Mouse (Mus musculus) left cerebral cortex, adult 9 months (tissue): ENCODE measurements around the gene Vat1.
A peak's percentile ranks its signal among the peaks of the same experiment; 100 is the strongest.
"Not testable (repeated sequence)": the region's sequence is repeated elsewhere in the genome, so short reads cannot be mapped to it uniquely, and the experiment has no call there.

Experiments
- DNase-seq, 2 experiments: peaks; one replicate each; pipeline ENCODE4 v3.0.0; 2022; ENCODE audit warnings: low spot score in 2 of 2

Gene Vat1

GRCm38 (mm10) chr11:101465869-101466551 lies at the start of gene Vat1:
Vat1 (minus strand) TSS chr11:101466230.
- peak in 1 of 2 experiments; percentile 46 for DNase-seq

GRCm38 (mm10) chr11:101507090-101507489 lies 41.1 kb upstream of the Vat1 start:
- DNase-seq, result no peak

GRCm38 (mm10) chr11:101506269-101506780 lies 40.3 kb upstream of the Vat1 start:
- no peak for DNase-seq

- no peak for DNase-seq
Measured at GRCm38 (mm10) chr11:101486126-101486525, 20.1 kb upstream of the Vat1 start.

GRCm38 (mm10) chr11:101485509-101486028 lies 19.5 kb upstream of the Vat1 start:
- DNase-seq, result no peak

GRCm38 (mm10) chr11:101484814-101485213 lies 18.8 kb upstream of the Vat1 start:
- DNase-seq, result no peak

- DNase-seq, result no peak
Measured at GRCm38 (mm10) chr11:101484245-101484644, 18.2 kb upstream of the Vat1 start.

- no peak for DNase-seq
Measured at GRCm38 (mm10) chr11:101483804-101484203, 17.8 kb upstream of the Vat1 start.

- no peak for DNase-seq
Measured at GRCm38 (mm10) chr11:101480912-101481311, 14.9 kb upstream of the Vat1 start.

- DNase-seq, result peak in 1 of 2 experiments; percentile 24
Measured at GRCm38 (mm10) chr11:101479171-101479635, 13.2 kb upstream of the Vat1 start.

- no peak for DNase-seq
Measured at GRCm38 (mm10) chr11:101477552-101478211, 11.7 kb upstream of the Vat1 start.

- no peak for DNase-seq
Measured at GRCm38 (mm10) chr11:101477194-101477551, 11.1 kb upstream of the Vat1 start.

GRCm38 (mm10) chr11:101476361-101476760 lies 10.3 kb upstream of the Vat1 start:
- DNase-seq, result not testable (repeated sequence)

- DNase-seq, result no peak
Measured at GRCm38 (mm10) chr11:101474298-101474697, 8.3 kb upstream of the Vat1 start.

GRCm38 (mm10) chr11:101473686-101474085 lies 7.7 kb upstream of the Vat1 start:
- DNase-seq, result not testable (repeated sequence)

GRCm38 (mm10) chr11:101472336-101472735 lies 6.3 kb upstream of the Vat1 start:
- DNase-seq, result no peak

GRCm38 (mm10) chr11:101471926-101472325 lies 5.9 kb upstream of the Vat1 start:
- no peak for DNase-seq

- no peak for DNase-seq
Measured at GRCm38 (mm10) chr11:101470206-101470605, 4.2 kb upstream of the Vat1 start.

- DNase-seq, result no peak
Measured at GRCm38 (mm10) chr11:101469155-101469554, 3.1 kb upstream of the Vat1 start.

- DNase-seq, result no peak
Measured at GRCm38 (mm10) chr11:101468731-101469130, 2.7 kb upstream of the Vat1 start.

- DNase-seq, result no peak
Measured at GRCm38 (mm10) chr11:101468263-101468688, 2.2 kb upstream of the Vat1 start.

- peak; percentile 59 to 81 for DNase-seq
Measured at GRCm38 (mm10) chr11:101467477-101468262, 1.6 kb upstream of the Vat1 start.
